Mouse (Mus musculus) limb, embryonic 15.5 days (tissue): ENCODE data around the gene Sgpp2. TPM values are rescaled to one million over a fixed set of nuclear protein-coding genes. Genes with fewer than 3 reads are reported as not detected.

Experiments used
- polyA plus RNA-seq: library from polyadenylated mRNA; unstranded; fragments of >200 nt; fragmentation: Nextera tagmentation; extraction: Ambion mirVana; gene quantifications from 2 replicates; pipeline ENCODE4 v1.2.1, GENCODE M21; 2015

The Sgpp2 gene
- polyA plus RNA-seq, 1 experiment from 2014 or later: 0.70 TPM

Other genes with a start within 250 kb of the Sgpp2 start
- 0.60 and 0.96 TPM in 2 replicates for gene Pax3, start 113.2 kb upstream of the Sgpp2 start, polyA plus RNA-seq
- 125 and 127 TPM in 2 replicates for gene Farsb, start 178.6 kb downstream of the Sgpp2 start, polyA plus RNA-seq
- gene Mogat1, start 200.6 kb downstream of the Sgpp2 start, polyA plus RNA-seq: 0.15 and 0.19 TPM in 2 replicates
- gene BC035947, start 201.8 kb downstream of the Sgpp2 start, polyA plus RNA-seq: 0.06 and 0.07 TPM in 2 replicates